Mouse (Mus musculus) lung, postnatal 0 days (tissue): ENCODE results near the gene Pnkd.

ENCODE experiments used
- CTCF ChIP-seq: IDR thresholded peaks from 2 replicates; pipeline ENCODE4 v1.5.1; 2016; ENCODE audit warnings: antibody characterized with exemption, mild to moderate bottlenecking
- EP300 ChIP-seq: IDR thresholded peaks from 2 replicates; pipeline ENCODE4 v1.6.1; 2016; ENCODE audit warnings: antibody characterized with exemption, mild to moderate bottlenecking, control low read depth

- no peak for TF ChIP-seq EP300
- no peak for TF ChIP-seq CTCF
These were observed 88.6 kb downstream of the Pnkd start for GRCm38 (mm10) chr1:74373372-74373771.
